Mouse (Mus musculus) megakaryocyte-erythroid progenitor cell, adult 5-6 weeks (primary cell): ENCODE data around the gene Fbxo2. TPM values are rescaled to one million over a fixed set of nuclear protein-coding genes. Genes with fewer than 3 reads are reported as not detected.
A peak's percentile ranks its signal among the peaks of the same experiment; 100 is the strongest.
"Not testable (repeated sequence)": the region's sequence is repeated elsewhere in the genome, so short reads cannot be mapped to it uniquely, and the experiment has no call there.

Experiments
- ATAC-seq: replicated peaks from 2 replicates; pipeline ENCODE4 v1.8.0; 2016; ENCODE audit warnings: mild to moderate bottlenecking, inconsistent platforms; ENCODE audit not compliant: severe bottlenecking, poor library complexity, low FRiP score, low TSS enrichment
- total RNA-seq, 2 experiments: library from RNA; stranded (forward) in 1 of 2; stranded (reverse) in 1 of 2; fragments of 200-1000, 215-1000 nt in 1 of 2; fragments of >200 nt in 1 of 2; fragmentation: Nextera tagmentation in 1 of 2; gene quantifications; 2 replicates each; pipeline ENCODE4 v1.2.3; 2014 to 2017

Gene Fbxo2
- total RNA-seq, 2 experiments from 2014 or later, result not detected

DNA sequence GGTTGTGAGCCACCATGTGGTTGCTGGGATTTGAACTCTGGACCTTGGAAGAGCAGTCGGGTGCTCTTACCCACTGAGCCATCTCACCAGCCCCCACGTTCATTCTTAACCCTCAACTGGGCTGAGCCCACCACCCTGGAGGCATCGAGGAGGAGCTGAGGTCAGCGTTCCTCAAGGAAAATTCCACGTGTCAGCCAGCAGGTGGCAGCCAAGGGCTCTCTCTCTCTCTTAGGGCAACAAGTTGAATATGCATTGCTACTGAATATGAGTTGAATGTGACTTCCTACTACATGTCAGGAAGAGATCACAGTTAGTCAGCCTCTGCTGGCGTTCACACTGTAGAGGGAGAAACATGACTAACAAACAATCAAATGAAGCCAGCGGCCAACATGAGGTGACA lies 7.9 kb downstream of the Fbxo2 start:
- ATAC-seq, result peak; percentile 50; the same call in 1 of the 2 replicates

DNA sequence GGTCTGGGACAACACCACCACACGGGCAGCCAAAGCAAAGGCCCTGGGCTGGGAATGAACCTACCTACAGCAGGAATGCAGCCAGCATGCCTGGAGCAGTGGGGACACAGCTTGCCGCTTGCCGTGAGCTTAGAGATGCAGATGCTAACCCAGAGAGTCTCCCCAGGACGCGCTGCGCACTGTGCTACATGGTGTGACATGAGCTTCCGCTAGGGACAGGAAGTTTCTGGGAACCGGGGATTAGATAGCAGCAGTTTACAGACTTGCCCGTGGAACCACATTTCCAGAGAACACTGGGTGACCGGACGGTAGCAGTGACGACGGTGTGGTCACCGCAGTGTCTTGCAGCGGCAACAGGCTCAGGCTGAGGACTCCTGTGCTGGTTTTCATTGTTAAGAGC lies 9.2 kb downstream of the Fbxo2 start:
- ATAC-seq, result no peak

DNA sequence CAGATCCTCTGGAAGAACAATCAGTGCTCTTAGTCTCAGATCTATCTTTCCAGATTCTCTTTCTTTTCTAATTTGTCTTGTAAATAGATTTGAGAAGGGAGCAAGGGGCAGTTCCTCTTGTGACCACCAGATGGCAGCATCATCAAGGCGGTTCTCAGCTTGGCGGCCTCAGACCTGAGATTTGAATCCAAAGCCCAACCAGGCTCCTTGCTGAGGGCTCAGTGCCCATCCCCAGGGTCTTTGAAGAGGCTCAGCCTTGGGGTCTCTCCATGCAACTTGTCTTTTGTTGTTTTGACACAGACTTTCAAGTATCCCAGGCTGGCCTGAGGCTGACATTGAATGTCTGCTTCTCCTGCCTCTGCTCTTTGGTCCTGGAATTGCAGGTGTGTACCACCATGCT lies 10.4 kb downstream of the Fbxo2 start:
- peak; percentile 9; the same call in 1 of the 2 replicates for ATAC-seq

DNA sequence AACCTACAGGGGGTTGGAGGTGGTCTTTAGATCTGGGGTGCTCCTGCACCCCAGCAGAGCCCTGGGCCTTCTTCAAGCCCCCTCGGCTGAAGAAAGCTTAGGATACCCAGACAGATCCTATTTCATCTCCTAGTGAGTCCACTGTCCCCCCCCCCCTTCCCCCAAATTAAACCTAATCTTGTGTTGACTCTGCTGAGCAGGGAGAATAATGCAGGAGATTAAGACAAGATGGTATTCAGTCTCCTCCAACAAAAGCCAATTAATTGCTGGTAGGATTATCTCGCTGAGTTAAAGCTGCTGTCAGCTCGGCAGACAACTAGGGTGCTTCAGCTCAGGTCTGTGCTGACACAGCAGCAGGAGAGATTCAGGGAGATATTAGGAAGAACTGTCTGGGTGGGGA lies 10.8 kb downstream of the Fbxo2 start:
- no peak for ATAC-seq

DNA sequence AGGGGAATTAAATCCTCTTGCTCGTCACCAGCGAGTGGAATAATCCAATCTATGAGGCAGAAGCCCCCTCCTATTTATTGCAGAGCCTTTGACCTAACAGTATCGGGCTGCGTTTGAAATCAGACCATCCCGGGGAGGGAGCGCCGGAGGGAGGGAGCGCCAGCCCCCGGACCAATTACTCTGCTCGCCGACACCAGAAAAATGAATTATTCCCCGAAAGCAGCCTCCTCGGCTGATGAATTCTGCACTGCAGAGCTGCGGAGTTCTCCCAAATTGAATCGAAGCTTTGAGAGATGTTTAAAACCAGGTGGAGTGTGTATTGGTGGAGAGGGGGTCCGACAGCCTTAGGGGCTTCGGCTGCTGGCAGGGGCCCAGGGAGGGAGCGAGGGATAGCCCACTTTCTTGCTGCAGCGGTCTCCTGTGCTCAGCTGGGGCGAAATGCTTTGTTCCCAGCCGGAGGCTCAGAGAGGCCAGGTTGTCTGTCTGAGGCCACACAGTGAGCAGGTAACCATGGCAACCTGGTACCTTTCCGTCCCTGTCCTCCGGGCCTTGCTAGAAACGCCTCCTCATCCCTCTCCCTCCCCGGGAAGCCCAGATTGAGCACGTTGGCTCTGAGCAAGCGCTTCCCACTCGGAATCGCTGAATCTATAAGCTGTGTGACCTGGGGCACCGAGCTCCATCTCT lies 13.5 kb downstream of the Fbxo2 start:
- no peak for ATAC-seq

DNA sequence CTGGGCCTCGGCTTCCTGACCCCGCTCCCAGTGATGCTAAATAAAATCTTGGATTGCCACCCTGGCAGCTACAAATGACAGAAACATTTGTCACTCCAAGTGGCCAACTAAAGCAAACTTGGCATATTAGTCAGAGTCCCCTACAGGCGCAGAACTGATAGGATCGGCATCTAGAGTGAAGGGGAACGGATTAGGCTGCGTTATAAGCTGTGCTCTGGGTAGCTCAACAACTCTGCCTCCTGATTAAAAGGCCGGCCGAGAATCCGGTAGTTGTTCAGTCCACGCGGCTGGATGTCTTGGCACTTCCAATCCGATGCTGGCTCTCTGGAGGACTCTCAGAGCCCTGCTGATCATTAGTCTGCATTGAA lies 14.1 kb downstream of the Fbxo2 start:
- no peak for ATAC-seq

DNA sequence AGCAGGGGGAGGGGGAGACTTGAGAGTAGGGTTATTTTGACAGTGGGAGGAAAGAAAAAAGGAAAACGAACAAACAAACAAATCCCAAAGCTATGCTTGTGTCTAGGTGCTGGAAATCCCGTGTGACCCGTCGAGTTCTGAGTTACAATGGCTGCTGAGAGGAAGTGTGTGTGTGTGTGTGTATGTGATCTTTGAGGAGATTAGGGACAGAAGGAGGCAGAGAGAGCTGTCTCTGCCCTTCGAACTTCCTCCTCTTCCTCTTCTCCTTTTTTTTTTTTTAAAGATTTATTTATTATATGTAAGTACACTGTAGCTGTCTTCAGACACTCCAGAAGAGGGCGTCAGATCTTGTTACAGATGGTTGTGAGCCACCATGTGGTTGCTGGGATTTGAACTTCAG lies 16.2 kb downstream of the Fbxo2 start:
- not testable (repeated sequence) for ATAC-seq

DNA sequence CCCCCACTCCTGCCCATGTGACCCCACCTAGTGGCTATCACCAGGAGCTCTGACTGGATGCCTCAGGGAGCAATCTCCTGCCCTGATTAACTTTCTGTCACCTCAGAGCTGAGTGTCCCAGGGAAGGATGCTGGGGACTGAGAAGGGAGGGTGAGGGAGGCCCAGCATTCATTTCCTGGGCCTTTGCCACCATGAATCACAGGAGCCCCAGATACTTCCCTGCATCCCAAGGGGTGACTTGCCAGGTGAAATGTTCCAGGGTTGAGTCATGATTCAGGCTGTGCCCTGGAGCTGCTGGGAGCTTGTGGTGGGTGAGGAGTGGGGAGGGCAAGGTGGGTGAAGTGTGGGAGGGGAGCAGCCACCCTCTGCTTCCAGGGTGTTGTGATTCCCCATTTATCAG lies 17.3 kb downstream of the Fbxo2 start:
- ATAC-seq, result no peak

DNA sequence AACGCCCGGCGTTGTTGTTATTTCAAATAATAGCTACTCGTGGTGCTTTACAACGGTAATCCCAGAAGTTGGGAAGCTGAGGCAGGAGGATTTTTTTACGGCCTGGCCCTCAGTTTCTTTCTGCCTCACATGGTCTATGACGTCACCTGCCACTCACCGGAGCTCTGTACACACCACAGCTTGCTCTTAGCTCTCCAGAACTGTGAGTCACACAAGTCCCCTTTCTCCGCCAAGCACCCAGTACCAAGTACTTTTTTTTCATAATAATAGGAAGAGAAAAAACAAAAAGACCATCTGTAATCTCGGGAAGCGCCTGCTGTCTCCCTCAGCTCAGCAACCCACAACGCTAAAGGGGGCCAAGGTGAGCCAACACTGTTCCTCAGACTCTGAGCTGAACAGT lies 21.1 kb downstream of the Fbxo2 start:
- ATAC-seq, result no peak

DNA sequence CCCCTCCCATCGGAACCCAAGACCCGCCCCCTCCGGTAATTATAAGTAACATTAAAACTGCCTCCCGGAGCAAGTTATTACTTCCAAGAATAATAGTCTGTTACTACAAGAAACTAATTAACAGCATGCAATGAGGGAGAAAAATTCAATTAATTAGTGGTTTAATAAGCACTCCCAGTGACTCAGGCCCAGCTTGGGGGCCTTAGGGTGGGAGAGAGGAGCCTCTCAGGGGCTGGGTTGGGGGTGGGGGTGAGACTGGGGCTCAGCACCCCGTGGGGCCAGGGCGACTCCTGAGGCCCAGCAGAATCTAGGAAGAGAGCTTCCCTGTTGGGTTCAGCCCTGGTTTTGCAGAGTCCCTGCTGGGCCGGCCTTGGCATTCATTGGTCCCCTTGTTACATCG lies 21.9 kb downstream of the Fbxo2 start:
- ATAC-seq, result no peak

DNA sequence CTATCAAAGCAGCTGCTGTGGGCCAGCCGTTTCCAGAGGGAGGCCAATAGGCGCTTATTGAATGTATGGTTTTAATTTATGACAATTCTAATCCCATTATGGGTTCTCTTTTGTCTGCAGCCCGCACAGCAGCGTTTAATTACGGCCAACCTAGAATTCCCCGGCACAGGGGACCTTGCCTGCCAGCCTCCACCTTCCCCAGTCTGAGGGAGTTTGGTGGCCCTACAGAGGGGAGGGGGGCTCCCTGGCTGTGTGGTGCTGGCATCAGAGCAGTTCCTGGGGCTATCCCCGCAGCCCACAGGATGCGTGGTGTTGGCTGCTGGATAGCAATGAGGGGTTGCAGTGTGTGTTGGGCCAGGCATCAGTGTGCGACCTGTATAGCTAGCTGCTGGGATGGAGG lies 24.1 kb downstream of the Fbxo2 start:
- ATAC-seq, result no peak

DNA sequence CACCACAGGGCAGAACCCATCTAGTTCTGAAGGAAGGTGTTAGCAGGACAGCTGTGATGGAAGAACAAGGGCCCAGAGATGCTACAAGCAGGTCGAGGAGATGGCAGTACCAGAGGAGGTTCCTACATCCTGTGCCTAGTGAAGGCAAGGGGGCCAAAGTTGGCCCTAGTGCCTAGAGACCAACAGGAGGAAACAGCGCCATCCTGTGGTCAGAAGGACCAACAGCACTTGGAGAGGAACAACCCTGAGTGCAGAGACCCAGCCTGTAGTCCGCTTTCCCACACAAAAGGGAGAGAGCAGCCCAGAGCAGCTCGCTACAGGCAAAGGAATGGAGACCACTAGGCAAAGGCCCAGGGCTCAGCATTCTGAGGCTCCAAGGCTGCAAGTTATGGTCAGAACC lies 25.4 kb downstream of the Fbxo2 start:
- no peak for ATAC-seq

DNA sequence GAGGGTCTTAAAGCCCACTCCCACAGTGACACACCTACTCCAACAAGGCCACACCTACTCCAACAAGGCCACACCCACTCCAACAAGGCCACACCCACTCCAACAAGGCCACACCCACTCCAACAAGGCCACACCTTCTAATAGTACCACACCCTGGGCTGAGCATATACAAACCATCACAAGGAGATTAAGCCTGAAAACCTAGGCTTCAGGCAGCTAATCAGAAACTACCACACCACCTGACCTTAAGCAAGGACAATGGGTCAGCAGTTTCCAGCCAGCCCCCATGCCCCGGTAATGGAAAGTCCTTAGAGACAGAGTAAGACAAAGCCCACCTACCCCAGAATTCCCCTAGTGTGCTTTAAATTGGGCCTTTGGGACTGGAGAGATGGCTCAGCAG lies 28.3 kb downstream of the Fbxo2 start:
- not testable (repeated sequence) for ATAC-seq

DNA sequence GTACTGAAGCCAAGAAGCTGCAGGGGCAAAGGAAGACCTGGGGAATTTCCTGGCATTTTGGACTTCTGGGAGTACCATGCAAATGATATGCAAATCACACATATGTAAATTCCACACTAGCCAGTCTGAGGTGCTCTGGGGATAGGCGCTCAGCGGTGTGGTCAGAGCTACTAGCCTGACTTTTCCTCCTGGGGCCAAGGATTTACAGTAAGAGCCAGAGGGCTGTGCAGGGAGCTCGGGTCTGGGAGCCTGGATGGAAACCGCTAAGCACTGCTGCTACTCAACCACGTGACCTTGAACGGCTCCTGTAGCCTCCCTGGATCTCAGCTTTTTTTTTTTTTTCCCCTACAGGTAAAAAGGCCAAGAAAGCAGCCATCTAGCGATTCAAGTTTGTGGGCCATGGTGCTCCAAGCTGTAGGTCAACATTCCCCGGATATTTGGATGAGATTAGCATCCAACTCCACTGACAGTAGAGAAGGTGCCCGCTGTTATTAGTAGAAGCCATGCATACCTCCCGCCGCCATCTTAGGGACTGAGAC lies 32.4 kb downstream of the Fbxo2 start:
- ATAC-seq, result no peak

DNA sequence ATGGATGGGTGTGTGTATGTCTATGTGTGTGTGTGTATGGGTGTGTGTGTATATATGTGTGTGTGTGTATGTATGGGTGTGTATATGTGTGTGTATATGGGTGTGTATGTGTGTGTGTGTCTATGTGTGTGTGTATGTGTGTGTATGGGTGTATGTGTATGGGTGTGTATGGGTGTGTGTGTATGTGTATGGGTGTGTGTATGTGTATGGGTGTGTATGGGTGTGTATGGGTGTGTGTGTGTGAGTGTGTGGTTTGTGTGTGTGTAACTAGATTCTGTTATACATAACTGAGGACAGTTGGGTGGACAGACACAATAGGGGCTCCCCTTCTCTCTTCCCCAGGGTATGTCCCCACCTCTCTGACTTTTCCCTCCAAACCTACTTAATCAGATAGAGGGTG lies 34.0 kb downstream of the Fbxo2 start:
- no peak for ATAC-seq

DNA sequence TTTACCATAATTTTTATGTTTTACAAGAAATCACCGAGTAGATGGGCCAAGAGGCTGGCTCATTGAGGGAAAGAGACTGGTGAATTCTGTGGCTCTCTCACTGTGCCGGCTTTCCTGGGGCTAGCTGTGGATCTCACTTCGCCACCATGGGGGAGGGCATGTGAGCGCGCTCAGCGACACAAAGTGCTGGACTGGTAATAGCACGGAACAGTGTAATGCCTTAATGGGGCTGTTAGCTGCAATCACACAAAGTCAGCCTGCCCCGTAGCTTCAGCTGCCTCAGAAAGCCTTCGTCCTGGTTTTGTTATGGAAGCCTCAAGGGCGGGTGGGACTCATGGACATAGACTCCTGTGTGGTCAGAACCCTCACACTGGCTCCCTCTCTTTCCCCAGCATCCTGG lies 38.3 kb downstream of the Fbxo2 start:
- no peak for ATAC-seq

DNA sequence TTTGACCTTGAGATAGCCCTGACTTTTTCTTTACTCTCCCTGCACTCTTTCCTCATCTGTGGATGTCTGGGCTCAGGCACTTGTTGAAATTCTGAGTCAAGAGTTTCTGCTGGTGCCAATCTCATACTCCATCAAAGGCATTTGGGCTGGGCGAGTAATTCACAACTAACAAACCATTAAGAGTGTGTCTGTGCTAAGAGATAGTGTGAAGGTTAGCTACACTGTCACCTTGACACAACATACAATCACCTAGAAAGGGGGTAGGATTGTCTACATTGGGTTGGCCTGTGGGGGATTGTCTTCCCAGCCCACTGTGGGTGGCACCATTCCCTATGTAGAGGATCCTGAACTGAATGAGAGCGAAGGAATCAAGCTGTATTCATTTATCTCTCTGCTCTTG lies 43.1 kb downstream of the Fbxo2 start:
- peak; percentile 54 for ATAC-seq

DNA sequence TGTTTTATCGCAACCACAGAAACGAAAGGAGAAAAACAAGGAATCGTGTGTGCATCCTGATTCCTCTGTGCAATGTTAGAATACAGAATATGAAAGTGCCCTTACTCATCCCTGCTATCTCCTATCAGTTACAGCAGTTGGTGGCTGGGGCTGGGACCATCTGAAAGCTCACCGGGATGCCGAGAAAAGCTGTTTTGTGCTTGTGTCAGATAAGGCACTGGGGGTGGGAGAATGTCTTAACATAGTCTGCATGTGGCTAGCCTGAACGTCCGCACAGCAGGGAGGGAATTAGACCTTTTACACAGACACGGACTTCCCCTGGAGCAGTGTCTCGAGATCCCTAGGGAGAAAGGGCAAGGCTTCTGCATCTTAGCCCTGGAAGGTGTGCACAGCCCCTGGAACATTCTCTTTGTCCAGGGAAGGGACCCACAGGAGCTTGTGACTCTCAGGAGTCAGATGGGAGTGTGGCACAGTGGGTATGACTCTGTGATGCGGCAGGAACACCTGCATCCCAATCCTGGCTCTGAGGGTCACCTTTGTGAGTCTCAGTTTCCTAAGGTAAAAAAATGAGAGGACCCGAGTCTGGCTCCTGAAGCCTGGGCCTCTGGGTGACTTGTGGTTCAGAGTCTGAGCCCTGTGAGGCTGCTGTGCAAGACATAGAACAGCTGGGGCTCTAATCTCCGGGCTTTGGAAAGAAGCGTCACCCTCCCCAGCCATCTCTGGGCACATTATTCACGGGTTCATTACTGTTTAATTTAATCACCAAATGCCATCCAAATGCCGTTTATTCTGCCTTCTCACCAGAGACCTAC lies 43.8 kb downstream of the Fbxo2 start:
- ATAC-seq, result peak; percentile 92

DNA sequence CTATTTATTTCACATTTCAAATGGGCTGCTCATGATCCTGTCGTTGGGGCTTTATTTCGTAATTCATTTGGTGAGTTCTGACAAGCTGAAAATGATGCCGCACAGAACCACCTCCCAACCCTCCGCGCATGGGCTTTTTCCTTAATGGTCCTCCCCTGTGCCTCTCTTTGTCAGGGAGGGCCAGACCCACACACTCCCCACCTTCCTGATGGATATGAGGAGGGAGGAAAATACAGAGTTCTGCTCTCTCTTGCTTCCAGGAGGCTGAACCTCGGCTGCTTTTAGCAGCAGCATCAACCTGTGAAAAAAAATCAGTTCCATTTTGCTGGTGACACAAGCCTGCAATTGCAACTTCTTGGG lies 44.4 kb downstream of the Fbxo2 start:
- no peak for ATAC-seq

DNA sequence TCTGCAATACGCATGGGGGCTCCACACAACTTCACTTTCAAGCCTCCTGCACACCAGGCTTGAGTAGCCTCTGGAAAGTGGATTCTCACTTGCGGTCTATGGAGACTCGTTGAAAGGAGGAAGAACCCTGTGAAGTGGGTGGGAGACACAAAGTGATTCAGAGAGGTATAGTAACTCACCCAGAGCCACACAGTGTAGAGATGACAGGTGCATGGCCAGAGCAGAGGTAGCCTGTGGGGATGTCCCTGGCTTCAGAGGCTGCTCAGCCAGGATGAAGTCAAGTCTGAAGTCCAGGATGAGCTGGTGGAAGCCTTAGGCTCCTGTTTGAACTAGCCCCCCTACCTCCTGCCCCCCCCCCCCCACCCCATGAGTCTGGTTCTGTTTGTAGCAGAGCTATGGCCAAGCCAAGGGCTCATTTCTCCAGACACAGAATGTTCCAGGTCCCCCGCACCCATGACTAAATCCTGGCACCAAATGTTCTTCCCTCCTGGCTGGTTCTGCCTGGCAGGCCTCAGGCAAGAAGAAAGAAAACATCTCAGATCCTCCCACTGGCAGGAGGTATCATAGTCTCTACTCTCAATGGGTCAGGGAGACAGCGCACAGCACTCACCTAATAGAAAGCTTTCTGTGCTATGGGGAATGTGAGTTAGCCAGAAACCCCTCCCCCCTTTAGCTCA lies 54.2 kb downstream of the Fbxo2 start:
- ATAC-seq, result no peak
